Mouse (Mus musculus) midbrain, postnatal 0 days (tissue): ENCODE measurements around the gene Rsbn1. TPM values are rescaled to one million over a fixed set of nuclear protein-coding genes. Genes with fewer than 3 reads are reported as not detected.
A peak's percentile ranks its signal among the peaks of the same experiment; 100 is the strongest.

Experiments
- ATAC-seq: fragments of 200-750 bp; cut with Nextera tagmentation; 2 replicates; pipeline ENCODE4 v1.8.0; 2017; ENCODE audit warnings: moderate number of reproducible peaks, mild to moderate bottlenecking, moderate TSS enrichment, moderate library complexity; ENCODE audit not compliant: low FRiP score
- DNase-seq: peaks from one replicate; pipeline ENCODE4 v3.0.0-alpha.2; 2015; ENCODE audit warnings: low spot score
- H3K27ac ChIP-seq: fragments of 300-500 bp; sonication (generic); 2 replicates; pipeline ENCODE4 v1.5.1; 2014; ENCODE audit warnings: low read depth, mild to moderate bottlenecking, low read length, mixed read lengths
- H3K27me3 ChIP-seq: fragments of 300-500 bp; sonication (generic); 2 replicates; pipeline ENCODE4 v1.6.1; 2014; ENCODE audit warnings: low read length, control low read depth, mixed read lengths; ENCODE audit not compliant: insufficient read depth
- H3K36me3 ChIP-seq: fragments of 300-500 bp; sonication (generic); 2 replicates; pipeline ENCODE4 v1.6.1; 2014; ENCODE audit warnings: low read length, control low read depth, mixed read lengths; ENCODE audit not compliant: insufficient read depth
- H3K4me1 ChIP-seq: fragments of 300-500 bp; sonication (generic); 2 replicates; pipeline ENCODE4 v1.6.1; 2014; ENCODE audit warnings: mild to moderate bottlenecking, control low read depth, antibody characterized with exemption, low read length, mixed read lengths; ENCODE audit not compliant: insufficient read depth
- H3K4me2 ChIP-seq: fragments of 300-500 bp; sonication (generic); 2 replicates; pipeline ENCODE4 v1.6.1; 2014; ENCODE audit warnings: low read depth, mild to moderate bottlenecking, low read length, mixed read lengths; ENCODE audit not compliant: poor library complexity, severe bottlenecking
- H3K4me3 ChIP-seq: fragments of 300-500 bp; sonication (generic); 2 replicates; pipeline ENCODE4 v1.5.1; 2014; ENCODE audit warnings: low read depth, mild to moderate bottlenecking, low read length, moderate library complexity
- H3K9ac ChIP-seq: fragments of 300-500 bp; sonication (generic); replicated peaks from 2 replicates; pipeline ENCODE4 v1.6.1; 2014; ENCODE audit warnings: mild to moderate bottlenecking, low read length, moderate library complexity, mixed read lengths; ENCODE audit not compliant: poor library complexity, severe bottlenecking
- H3K9me3 ChIP-seq: fragments of 300-500 bp; sonication (generic); 2 replicates; pipeline ENCODE4 v1.6.1; 2016; ENCODE audit warnings: low read length, control low read depth
- CTCF ChIP-seq: IDR thresholded peaks from 2 replicates; pipeline ENCODE4 v1.5.1; 2016; ENCODE audit warnings: antibody characterized with exemption, mild to moderate bottlenecking
- WGBS: fragments of 180-500 bp; shearing (Covaris S2); extraction: QIAGEN DNeasy Blood & Tissue Kit; methylation state at CpG from one replicate; pipeline ENCODE4 v1.1.7; 2014; 5-methylcytosine and 5-hydroxymethylcytosine counted together
- polyA plus RNA-seq: library from polyadenylated mRNA; unstranded; fragments of >200 nt; fragmentation: Nextera tagmentation; extraction: Ambion mirVana; gene quantifications from 2 replicates; pipeline ENCODE4 v1.2.1, GENCODE M21; 2015
- total RNA-seq: library from RNA; depleted of rRNA; stranded (reverse); fragments of >200 nt; gene quantifications from 2 replicates; pipeline ENCODE4 v1.2.3, GENCODE M21; 2014

Gene Rsbn1
- total and polyA plus RNA-seq, 2 experiments from 2014 or later, result 21.7 to 38.4 TPM

DNA sequence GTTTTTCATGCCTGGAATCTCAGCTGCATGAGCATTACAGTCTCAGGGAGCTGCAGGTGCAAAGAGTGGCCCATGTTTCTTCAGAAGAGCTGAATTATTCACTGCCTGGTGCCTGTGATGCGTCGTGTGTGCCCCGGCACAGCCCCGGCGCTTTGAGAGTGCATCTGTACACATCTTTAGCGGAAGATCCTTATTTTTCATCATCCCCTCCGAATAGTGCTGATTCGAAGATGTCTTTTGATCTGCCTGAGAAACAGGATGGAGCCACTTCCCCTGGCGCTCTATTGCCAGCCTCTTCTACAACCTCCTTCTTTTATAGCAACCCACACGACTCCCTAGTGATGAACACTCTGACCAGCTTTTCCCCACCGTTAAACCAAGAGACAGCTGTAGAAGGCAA is 28.0 kb upstream of the Rsbn1 start:
- Histone ChIP-seq H3K4me1 (no peaks in the 10 kb centered on the region), H3K27ac (no peak overlapping the region), H3K36me3 (no peaks in the 10 kb centered on the region), H3K9me3 (no peaks in the 10 kb centered on the region), H3K4me2 (no peak overlapping the region), H3K27me3 (no peaks in the 10 kb centered on the region), H3K4me3 (no peak overlapping the region), H3K9ac (no peak overlapping the region)
- DNase-seq, result no peak
- no peak for ATAC-seq
- TF ChIP-seq CTCF, result no peak
- WGBS, result 62% methylated on average over 11 of the region's 11 CpGs

DNA sequence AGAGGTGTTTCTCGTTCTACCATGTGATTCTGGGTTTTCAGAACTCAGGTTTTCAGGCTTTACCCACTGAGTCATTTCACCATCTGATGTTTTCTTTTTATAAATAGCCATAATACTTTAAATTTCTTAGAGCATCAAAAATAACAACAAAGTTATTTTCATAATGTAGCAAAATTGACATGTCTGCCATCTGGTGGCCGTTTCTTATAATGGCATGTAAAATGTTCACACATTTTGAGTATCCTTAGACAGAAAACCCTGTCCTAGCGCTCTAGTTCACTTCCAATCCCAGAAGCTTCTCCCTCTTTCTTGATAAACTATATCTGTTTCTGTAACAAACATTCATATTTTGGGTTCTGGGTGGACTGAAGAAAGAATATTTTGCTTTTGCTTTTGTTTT is 26.3 kb upstream of the Rsbn1 start:
- Histone ChIP-seq H3K4me2 (no peak overlapping the region), H3K4me3 (no peak overlapping the region), H3K9me3 (no peaks in the 10 kb centered on the region), H3K9ac (no peak overlapping the region), H3K4me1 (no peaks in the 10 kb centered on the region), H3K36me3 (no peaks in the 10 kb centered on the region), H3K27me3 (no peaks in the 10 kb centered on the region), H3K27ac (no peak overlapping the region)
- 22% methylated on average over 3 of the region's 3 CpGs for WGBS
- ATAC-seq (no peak), DNase-seq (peak; percentile 63)
- peak; percentile 78 for TF ChIP-seq CTCF

DNA sequence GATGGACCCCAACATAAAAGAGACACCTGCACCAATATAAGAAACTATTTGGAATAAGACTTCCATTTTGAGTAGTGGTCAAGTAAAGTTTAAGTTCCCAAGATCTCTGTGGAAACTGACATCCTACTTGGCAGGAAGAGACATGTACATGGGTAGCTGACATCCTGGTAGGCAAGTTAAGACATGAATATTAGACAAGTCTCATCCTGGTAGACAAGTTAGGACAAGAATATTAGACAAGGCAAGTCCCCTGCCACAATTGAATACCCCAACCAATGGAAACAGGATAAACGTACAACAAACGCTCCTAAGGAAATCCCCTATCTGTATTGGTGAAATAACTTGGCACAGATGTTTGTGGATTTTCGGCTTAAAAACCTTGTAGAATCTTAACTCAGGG is 20.5 kb upstream of the Rsbn1 start:
- Histone ChIP-seq H3K9me3 (no peaks in the 10 kb centered on the region), H3K36me3 (no peaks in the 10 kb centered on the region), H3K9ac (no peak overlapping the region), H3K27ac (no peak overlapping the region), H3K4me3 (no peak overlapping the region), H3K4me2 (no peak overlapping the region), H3K4me1 (no peaks in the 10 kb centered on the region), H3K27me3 (no peaks in the 10 kb centered on the region)
- no peak for TF ChIP-seq CTCF
- DNase-seq (no peak), ATAC-seq (no peak)
- WGBS, result 91% methylated on average over 3 of the region's 3 CpGs

DNA sequence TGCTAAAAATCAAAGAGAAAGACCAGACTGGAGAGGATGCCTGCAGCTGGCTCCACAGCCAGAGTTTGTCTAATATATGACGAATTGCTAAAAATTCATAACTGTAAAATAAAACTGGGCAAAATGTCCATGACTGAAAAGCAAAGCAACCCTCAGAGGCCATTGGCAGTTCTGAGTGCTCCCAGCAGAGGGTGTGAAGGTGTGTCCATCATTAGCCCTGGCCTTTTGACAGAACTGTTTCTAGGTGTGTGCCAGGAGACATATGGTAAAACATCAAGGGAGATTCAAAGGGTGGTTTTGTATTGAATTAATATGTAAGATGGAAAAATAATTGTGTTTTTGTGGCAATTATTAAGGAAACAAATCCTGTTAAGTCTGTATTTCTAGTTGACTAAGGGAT is 9.2 kb upstream of the Rsbn1 start:
- peak; percentile 36 for DNase-seq
- no peak overlapping the region for H3K4me2 ChIP-seq
- no peak overlapping the region for H3K27ac ChIP-seq
- no peak for ATAC-seq
- H3K27me3 ChIP-seq, result no peaks in the 10 kb centered on the region
- no peak overlapping the region for H3K9ac ChIP-seq
- H3K4me1 ChIP-seq, result no peaks in the 10 kb centered on the region
- H3K36me3 ChIP-seq, result no peaks in the 10 kb centered on the region
- no peaks in the 10 kb centered on the region for H3K9me3 ChIP-seq
- no peak overlapping the region for H3K4me3 ChIP-seq
- TF ChIP-seq CTCF, result peak; percentile 55
- WGBS, result 81% methylated on average over 1 of the region's 1 CpGs

DNA sequence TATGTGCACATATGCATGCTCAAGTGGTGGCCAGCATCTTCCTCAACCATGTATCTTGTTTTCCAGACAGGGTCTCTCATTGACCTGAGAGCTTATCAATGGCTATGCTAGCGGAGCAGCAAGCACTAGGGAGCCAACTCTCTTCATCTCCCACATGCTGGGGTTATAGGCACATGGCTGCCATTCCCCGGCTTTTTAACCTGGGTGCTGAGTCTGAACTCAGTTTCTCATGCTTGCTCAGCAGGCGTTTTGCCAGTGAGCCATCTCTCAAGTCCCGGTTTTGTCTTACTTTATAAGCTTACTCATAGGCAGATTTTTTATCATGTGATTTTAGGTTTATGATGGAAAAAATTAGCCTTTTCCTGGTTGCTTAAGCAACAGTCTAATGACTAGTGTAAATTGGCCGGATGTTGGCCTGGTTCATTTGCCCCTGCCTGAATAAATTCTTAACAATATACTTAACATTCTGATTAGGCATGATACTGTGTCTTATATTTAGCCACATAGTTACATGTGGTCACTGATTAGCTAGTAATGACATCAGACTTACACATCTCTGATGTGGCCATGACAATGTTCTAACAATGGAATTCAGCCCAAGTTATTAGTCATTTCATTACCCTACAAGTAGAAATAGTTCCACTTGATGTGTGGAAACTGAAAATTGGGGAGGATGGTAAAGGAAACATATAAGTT is 6.4 kb upstream of the Rsbn1 start:
- no peak for DNase-seq
- no peak for ATAC-seq
- H3K27me3 ChIP-seq, result no peaks in the 10 kb centered on the region
- H3K27ac ChIP-seq, result no peak overlapping the region
- no peak overlapping the region for H3K9ac ChIP-seq
- TF ChIP-seq CTCF, result no peak
- H3K36me3 ChIP-seq, result no peaks in the 10 kb centered on the region
- no peaks in the 10 kb centered on the region for H3K4me1 ChIP-seq
- 84% methylated on average over 5 of the region's 5 CpGs for WGBS
- no peak overlapping the region for H3K4me3 ChIP-seq
- H3K9me3 ChIP-seq, result no peaks in the 10 kb centered on the region
- H3K4me2 ChIP-seq, result no peak overlapping the region

DNA sequence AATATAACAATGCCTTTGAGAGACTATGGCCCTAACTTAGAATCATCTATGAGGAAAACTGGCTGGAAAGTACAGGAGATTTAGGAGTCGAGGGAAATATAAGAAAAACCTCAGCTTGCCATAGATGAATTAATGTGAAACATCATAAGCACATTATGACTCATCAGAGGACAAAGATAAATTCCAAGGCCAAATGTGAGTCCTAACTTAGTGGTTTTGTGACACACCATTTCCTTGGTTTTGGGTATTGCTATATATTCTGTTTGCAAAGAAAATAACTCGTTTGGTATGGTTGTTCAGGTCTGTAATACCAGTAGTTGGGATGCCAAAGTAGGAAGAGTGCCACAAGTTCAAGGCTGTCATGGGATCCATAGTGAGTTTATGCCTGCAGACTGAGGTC is 5.1 kb upstream of the Rsbn1 start:
- 79% methylated on average over 2 of the region's 2 CpGs for WGBS
- H3K27ac ChIP-seq, result no peak overlapping the region
- TF ChIP-seq CTCF, result no peak
- H3K27me3 ChIP-seq, result no peaks in the 10 kb centered on the region
- no peaks in the 10 kb centered on the region for H3K4me1 ChIP-seq
- ATAC-seq, result no peak
- no peaks in the 10 kb centered on the region for H3K36me3 ChIP-seq
- no peak overlapping the region for H3K4me2 ChIP-seq
- DNase-seq, result no peak
- no peak overlapping the region for H3K9ac ChIP-seq
- no peaks in the 10 kb centered on the region for H3K9me3 ChIP-seq
- H3K4me3 ChIP-seq, result no peak overlapping the region
